Comparison of ENCODE assay signal across 8 mouse cellular contexts in genomic region chr11:94212489-94212836, GRCm38 (mm10). TPM values are rescaled to one million over a fixed set of nuclear protein-coding genes. Genes with fewer than 3 reads are reported as not detected.
DNase-seq lines count a peak whose midpoint lies in the region; ATAC-seq and TF ChIP-seq lines count a peak whose summit lies in the region.

No protein-coding gene starts in this region.

- 11% methylated on average over 7 of the region's 7 CpGs for WGBS in lung, adult 2 months
- WGBS in embryonic facial prominence, embryonic 14.5 days = 1% methylated on average over 7 of the region's 7 CpGs
- WGBS in intestine, postnatal 0 days = 6% methylated on average over 7 of the region's 7 CpGs
- 0% methylated on average over 7 of the region's 7 CpGs for WGBS in neural tube, embryonic 12.5 days

- H3K9ac ChIP-seq in embryonic facial prominence, embryonic 14.5 days (ENCODE audit: low read depth, low read length) = peak overlapping the region; percentile 95
- H3K9ac ChIP-seq in intestine, postnatal 0 days (ENCODE audit: low read depth, low read length) = peak overlapping the region; percentile 100
- peak overlapping the region; percentile 99 for H3K9ac ChIP-seq in neural tube, embryonic 12.5 days

- peak overlapping the region; percentile 97 for H3K27ac ChIP-seq in embryonic facial prominence, embryonic 14.5 days (replicated peaks; ENCODE audit: low read depth, low read length)
- peak overlapping the region; percentile 97 for H3K27ac ChIP-seq in intestine, postnatal 0 days (ENCODE audit: low read depth, low read length)
- peak overlapping the region; percentile 95 for H3K27ac ChIP-seq in neural tube, embryonic 12.5 days

- ATAC-seq in embryonic facial prominence, embryonic 14.5 days (ENCODE audit: low read depth) = no peak
- no peak for ATAC-seq in intestine, postnatal 0 days
- ATAC-seq in neural tube, embryonic 12.5 days (ENCODE audit: low FRiP score, low read depth) = no peak

- H3K9me3 ChIP-seq in embryonic facial prominence, embryonic 14.5 days (ENCODE audit: control insufficient read depth, low read length) = no peaks in the 10 kb centered on the region
- H3K9me3 ChIP-seq in intestine, postnatal 0 days (ENCODE audit: control insufficient read depth) = no peaks in the 10 kb centered on the region
- H3K9me3 ChIP-seq in neural tube, embryonic 12.5 days = no peaks in the 10 kb centered on the region

- no peaks in the 10 kb centered on the region for H3K27me3 ChIP-seq in embryonic facial prominence, embryonic 14.5 days (replicated peaks; ENCODE audit: control insufficient read depth, insufficient read depth, low read length)
- no peaks in the 10 kb centered on the region for H3K27me3 ChIP-seq in intestine, postnatal 0 days (replicated peaks; ENCODE audit: control insufficient read depth, insufficient read depth, low read length)
- H3K27me3 ChIP-seq in neural tube, embryonic 12.5 days (replicated peaks) = no peaks in the 10 kb centered on the region

- TF ChIP-seq POLR2A in lung, adult 2 months (IDR thresholded peaks at IDR 0.05; ENCODE audit: borderline replicate concordance, extremely low read depth, low read depth, low read length) = no peak

- peaks cover 17% of the 10 kb centered on the region for H3K36me3 ChIP-seq in embryonic facial prominence, embryonic 14.5 days (ENCODE audit: control insufficient read depth, insufficient read depth, low read length)
- H3K36me3 ChIP-seq in intestine, postnatal 0 days (ENCODE audit: control insufficient read depth, insufficient read depth) = peaks cover 11% of the 10 kb centered on the region
- peaks cover 10% of the 10 kb centered on the region for H3K36me3 ChIP-seq in neural tube, embryonic 12.5 days

- H3K4me1 ChIP-seq in lung, adult 2 months (ENCODE audit: control insufficient read depth, insufficient read depth, low read length) = no peaks in the 10 kb centered on the region
- H3K4me1 ChIP-seq in embryonic facial prominence, embryonic 14.5 days (ENCODE audit: control insufficient read depth, insufficient read depth, low read length) = peaks cover 16% of the 10 kb centered on the region; the same call in 1 of the 2 replicates
- peaks cover 4% of the 10 kb centered on the region for H3K4me1 ChIP-seq in intestine, postnatal 0 days (replicated peaks; ENCODE audit: control insufficient read depth, insufficient read depth, low read length)
- peaks cover 22% of the 10 kb centered on the region for H3K4me1 ChIP-seq in neural tube, embryonic 12.5 days

- no peak for DNase-seq in lung, adult 2 months
- DNase-seq in lung, postnatal 14 days = no peak
- no peak for DNase-seq in embryonic facial prominence, embryonic 14.5 days (ENCODE audit: low spot score)
- DNase-seq in left cerebral cortex, adult 11 months (ENCODE audit: low spot score) = no peak
- DNase-seq in urinary bladder, postnatal 10 days (ENCODE audit: low spot score) = no peak
- no peak for DNase-seq in layer of hippocampus, postnatal 10 days (ENCODE audit: low spot score in 2 of 2)

- no peak for TF ChIP-seq CTCF in lung, adult 2 months (IDR thresholded peaks at IDR 0.05; ENCODE audit: insufficient read depth, low read length)
- TF ChIP-seq CTCF in intestine, postnatal 0 days (IDR thresholded peaks at IDR 0.05; ENCODE audit: low read depth) = no peak

- peak overlapping the region; percentile 78 for H3K4me2 ChIP-seq in embryonic facial prominence, embryonic 14.5 days (ENCODE audit: low read depth, low read length)
- peak overlapping the region; percentile 67 for H3K4me2 ChIP-seq in intestine, postnatal 0 days (replicated peaks; ENCODE audit: low read depth)
- H3K4me2 ChIP-seq in neural tube, embryonic 12.5 days (replicated peaks) = peak overlapping the region; percentile 72

- peak overlapping the region; percentile 64 for H3K4me3 ChIP-seq in lung, adult 2 months (replicated peaks; ENCODE audit: extremely low read depth, low read depth, low read length)
- peak overlapping the region; percentile 98 for H3K4me3 ChIP-seq in embryonic facial prominence, embryonic 14.5 days (ENCODE audit: low read depth, low read length)
- peak overlapping the region; percentile 99 for H3K4me3 ChIP-seq in intestine, postnatal 0 days (ENCODE audit: low read depth, low read length)
- H3K4me3 ChIP-seq in neural tube, embryonic 12.5 days = peak overlapping the region; percentile 90

RNA-seq across cellular contexts. Expression of gene Tob1, which starts 1.2 kb away (rescaled TPM):
- polyA plus RNA-seq in lung, adult 2 months (2012; rRNA removed) = 27.9 and 37.2 TPM in 2 replicates
- 33.8 and 40.3 TPM in 2 replicates for polyA plus RNA-seq in embryonic facial prominence, embryonic 14.5 days (2014; fragmentation: Nextera tagmentation; extraction: Ambion mirVana)
- 69.4 and 71.8 TPM in 2 replicates for polyA plus RNA-seq in intestine, postnatal 0 days (2015; fragmentation: Nextera tagmentation; extraction: Ambion mirVana)
- 41.7 and 43.3 TPM in 2 replicates for polyA plus RNA-seq in neural tube, embryonic 12.5 days (2016; fragmentation: Nextera tagmentation; extraction: Ambion mirVana)
- total RNA-seq in layer of hippocampus, postnatal 10 days (2021) = 10 to 100 TPM; 29.2 to 31.3 TPM

RNA-seq across cellular contexts. Expression of gene Wfikkn2, which starts 33.3 kb away (rescaled TPM):
- polyA plus RNA-seq in lung, adult 2 months (2012; rRNA removed) = 1.4 and 1.7 TPM in 2 replicates
- 5.9 and 7.8 TPM in 2 replicates for polyA plus RNA-seq in embryonic facial prominence, embryonic 14.5 days (2014; fragmentation: Nextera tagmentation; extraction: Ambion mirVana)
- polyA plus RNA-seq in intestine, postnatal 0 days (2015; fragmentation: Nextera tagmentation; extraction: Ambion mirVana) = 0.50 and 0.66 TPM in 2 replicates
- 3.3 and 3.7 TPM in 2 replicates for polyA plus RNA-seq in neural tube, embryonic 12.5 days (2016; fragmentation: Nextera tagmentation; extraction: Ambion mirVana)
- 1 to 10 TPM; 1.5 to 2.0 TPM for total RNA-seq in layer of hippocampus, postnatal 10 days (2021)
